Mouse (Mus musculus) G1E-ER4 (cell line): ENCODE measurements at regions not wholly inside any gene's neighbourhood (a gene's known extent, or its start where the extent isn't known, plus 50 kb on each side); places are given as distances from the start of the nearest gene placed in this dataset.

Experiments used
- GATA1 ChIP-seq: IDR thresholded peaks from one replicate; pipeline ENCODE4 v1.8.0; 2012; ENCODE audit warnings: low read length, inconsistent platforms

DNA sequence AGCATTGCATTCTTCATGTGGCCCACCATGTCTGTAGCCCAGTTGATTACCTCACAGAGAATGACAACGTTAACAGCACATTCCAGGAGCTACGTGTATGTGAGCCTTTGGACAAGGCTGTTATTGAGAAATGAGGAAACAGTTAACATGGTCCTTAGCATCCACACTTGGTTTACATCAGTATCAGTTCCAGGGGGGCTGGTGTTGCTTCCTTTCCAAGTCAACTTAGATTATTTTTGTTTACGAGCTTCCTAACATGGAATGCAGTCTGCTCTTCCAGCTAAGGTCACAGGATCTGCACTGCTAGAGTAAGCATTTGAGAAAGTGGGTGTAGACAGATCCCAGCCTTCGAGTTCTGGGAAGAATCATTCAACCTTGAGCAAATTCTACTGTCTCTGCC is 239.4 kb upstream of the Ttc29 start:
- TF ChIP-seq GATA1: no peak

DNA sequence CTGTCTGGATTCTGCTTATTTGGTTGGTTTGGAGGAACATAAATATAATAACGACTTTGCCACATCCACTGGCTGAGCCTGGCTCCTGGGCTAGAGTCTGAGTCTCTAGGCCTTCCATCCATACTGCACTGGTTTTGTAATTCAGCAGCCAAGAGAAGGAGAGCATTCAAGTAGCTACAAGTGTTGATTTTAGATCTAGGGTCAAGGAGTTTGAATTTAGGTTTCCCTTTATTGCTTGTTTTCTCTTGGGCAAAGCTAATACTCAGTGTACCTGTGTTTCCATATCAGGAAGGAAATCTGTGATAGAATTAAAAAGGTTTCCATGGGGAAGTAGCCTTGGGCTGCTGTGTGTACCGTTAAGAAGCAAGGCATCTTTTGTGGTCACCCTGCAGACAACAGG is 234.0 kb upstream of the Ttc29 start:
- TF ChIP-seq GATA1: no peak

DNA sequence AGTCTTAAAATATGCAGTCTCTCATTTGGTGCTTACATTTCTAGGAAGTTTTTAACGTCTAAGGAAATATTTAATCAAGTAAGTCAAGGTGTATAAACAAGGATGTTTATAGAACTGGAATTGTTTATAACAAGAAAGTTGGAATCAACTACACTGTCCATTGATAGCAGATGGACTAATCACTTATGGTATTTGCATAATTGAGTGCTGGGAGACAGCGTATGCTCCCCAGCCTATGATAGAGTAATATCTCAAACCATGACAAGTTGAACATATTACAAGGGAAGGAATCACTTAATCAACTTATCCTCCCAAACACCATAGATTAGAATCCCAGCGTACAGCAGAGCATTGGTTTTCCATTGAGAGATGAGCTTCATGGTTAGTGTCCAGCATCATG is 232.4 kb upstream of the Ttc29 start:
- TF ChIP-seq GATA1: no peak

GRCm38 (mm10) chr8:77982031-77982430 is 231.1 kb upstream of the Ttc29 start:
- TF ChIP-seq GATA1: no peak

DNA sequence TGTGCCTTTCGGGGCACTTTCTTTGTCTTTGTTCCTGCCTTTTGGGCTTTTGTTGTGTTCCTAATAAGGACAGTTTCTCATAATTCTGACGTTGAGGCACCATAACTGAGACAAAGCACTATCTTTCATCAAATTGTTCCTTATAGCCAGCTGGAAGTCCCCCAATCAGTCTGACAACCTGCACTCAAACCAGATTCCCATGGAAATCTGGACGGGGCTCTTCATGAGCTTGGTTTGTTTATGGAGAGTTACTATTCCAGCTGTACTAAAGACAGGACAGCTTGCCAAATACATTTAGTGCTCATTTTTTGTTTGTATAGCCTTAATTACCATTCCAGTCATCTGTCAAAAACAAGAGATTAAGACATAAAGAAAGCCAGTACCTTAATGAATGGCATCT is 229.6 kb upstream of the Ttc29 start:
- no peak for TF ChIP-seq GATA1

DNA sequence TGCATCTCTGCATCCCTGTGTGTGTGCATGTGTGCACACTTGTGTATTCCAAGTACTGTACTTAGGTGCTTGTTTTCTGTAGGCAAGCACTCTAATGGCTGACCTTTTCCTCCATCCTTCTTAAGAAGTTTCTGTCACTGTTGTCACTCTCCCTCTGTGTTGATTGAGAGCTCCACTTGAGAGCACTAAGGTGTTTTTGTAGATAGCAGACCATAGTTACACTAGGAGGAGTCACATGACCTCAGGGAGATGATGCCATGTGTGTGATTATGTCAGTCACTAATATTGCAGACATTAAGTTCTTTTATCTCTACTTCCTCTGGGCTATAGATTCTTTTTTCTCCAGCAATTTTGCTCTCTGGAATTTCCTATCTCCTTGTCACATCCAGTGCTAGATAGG is 225.9 kb upstream of the Ttc29 start:
- TF ChIP-seq GATA1: no peak

DNA sequence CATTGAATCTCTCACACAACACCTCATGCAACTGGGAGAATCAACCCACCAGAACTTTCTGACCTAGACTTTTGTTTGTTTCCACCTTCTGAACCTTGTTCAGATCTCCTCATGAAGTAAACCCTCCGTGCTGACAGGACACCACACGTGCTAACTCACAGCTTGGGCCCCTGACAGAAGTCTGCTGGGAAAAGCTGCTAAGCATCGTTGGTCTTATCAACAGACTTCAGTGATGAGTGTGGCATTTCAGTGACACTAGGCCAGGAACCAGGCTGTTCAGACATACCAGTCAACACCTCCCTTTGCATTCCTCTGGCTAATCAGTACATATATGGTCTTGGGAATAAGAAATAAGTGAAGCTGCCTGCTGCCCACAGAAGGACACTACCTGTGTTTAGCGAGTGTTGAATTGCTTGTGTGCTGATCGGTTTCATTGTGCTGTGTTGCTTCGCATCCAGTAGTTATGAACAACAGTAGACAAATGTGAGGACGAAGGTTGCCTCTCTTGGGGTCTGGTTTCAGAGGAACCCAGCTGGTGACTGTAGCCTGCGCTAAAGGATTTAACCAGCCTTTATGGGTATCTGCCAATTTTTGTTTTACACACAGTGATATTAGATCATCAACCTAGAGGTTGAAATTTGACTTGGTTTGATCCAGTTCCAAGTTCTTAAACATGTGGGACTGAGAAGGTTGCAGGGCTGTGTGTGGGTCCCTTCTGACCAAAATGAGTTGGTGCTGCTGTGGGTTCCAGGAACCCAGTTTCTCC is 224.6 kb upstream of the Ttc29 start:
- no peak for TF ChIP-seq GATA1

GRCm38 (mm10) chr8:77991050-77991449 is 222.0 kb upstream of the Ttc29 start:
- TF ChIP-seq GATA1: no peak

GRCm38 (mm10) chr8:78000303-78000702 is 212.8 kb upstream of the Ttc29 start:
- TF ChIP-seq GATA1: no peak

DNA sequence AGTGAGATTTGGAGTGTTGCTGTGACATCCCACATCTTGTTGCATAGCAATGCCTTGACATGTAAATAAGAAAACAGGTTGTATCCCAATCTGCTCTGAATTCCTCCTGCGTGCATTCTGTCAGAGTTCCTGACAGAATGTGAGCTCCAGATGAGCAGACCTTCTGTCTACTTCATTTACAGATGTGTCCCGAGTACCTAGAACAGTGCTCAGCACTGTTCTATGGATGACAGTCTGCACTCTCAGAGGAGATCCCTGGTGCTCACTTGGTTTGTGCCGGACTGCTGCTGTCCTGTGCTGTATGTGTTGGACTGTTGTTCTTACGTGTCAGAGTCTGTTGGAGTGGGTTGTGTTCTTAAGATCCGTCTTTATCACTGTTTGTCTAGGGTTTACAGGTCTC is 211.4 kb upstream of the Ttc29 start:
- TF ChIP-seq GATA1: no peak

GRCm38 (mm10) chr8:78002071-78002470 is 211.0 kb upstream of the Ttc29 start:
- no peak for TF ChIP-seq GATA1

DNA sequence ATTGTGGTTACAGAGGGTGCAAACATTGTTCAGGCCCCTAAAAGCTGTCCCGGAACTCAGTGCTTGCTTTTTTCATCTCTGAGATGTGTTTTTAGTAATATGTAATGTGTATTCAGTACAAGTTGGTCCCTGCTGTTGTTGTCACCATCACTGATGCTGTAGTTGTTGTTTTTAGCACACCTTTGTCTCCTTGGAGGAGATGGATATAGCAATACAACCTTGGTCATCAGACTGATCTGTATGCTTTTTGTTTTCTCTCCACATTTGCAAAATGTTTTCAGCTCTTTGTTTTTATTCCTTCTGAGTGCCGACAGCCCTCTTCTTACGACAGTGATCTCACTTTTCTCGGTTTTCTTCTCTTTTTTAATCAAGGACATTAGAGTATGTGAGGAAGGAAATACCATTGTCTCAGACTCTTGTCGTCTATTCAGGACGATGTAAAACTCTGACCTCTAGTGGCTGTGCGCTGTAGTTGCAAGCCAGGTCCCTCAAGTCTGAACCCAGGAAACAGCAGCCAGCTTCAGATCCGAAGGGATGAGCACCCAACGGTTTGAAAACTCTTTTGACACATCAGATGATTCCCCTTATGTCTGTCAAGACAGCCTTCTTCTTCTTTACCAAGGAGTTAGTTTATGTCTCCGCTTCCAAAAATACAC is 209.1 kb upstream of the Ttc29 start:
- TF ChIP-seq GATA1: no peak

GRCm38 (mm10) chr8:78004891-78005290 is 208.2 kb upstream of the Ttc29 start:
- TF ChIP-seq GATA1: no peak

- TF ChIP-seq GATA1: no peak
Measured at GRCm38 (mm10) chr8:78013101-78013500, 200.0 kb upstream of the Ttc29 start.

GRCm38 (mm10) chr8:78018430-78019180 is 194.5 kb upstream of the Ttc29 start:
- TF ChIP-seq GATA1: no peak

DNA sequence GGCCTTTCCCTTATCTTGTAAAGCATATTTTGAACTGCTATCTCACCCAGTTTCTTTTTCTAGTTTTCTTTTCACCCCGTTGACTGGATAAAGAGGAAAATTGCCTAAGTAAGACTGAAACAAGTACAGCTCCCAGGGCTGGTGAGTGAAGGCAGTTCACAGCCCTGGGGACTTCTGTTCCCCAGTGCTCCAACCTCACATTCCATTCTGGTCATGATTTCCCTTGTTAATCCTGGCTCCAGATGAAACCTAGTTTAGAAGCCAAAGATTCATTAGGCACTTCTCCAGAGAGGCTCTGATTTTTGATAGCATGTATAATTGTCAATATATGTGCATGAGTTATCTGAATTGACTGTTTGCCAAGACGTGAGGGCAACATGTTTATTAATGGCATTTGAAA is 191.6 kb upstream of the Ttc29 start:
- no peak for TF ChIP-seq GATA1
